Mouse (Mus musculus): ENCODE measurements around the gene Tpt1.

- TF ChIP-seq CTCF (conservative IDR thresholded peaks at IDR 0.05 in 1 of 2, IDR thresholded peaks at IDR 0.05 in 1 of 2; ENCODE audit: low read depth in 2 of 2, low read length in 2 of 2) (no peak), BHLHE40 (IDR thresholded peaks at IDR 0.05; ENCODE audit: low read depth, low read length) (no peak), USF1 (IDR thresholded peaks at IDR 0.05; ENCODE audit: low read depth, low read length) (no peak), ZC3H11A (IDR thresholded peaks at IDR 0.05; ENCODE audit: low read depth, low read length) (no peak), POLR2A (IDR thresholded peaks at IDR 0.05; ENCODE audit: low read depth, low read length) (no peak), CHD2 (IDR thresholded peaks at IDR 0.05; ENCODE audit: low read length) (no peak), ETS1 (conservative IDR thresholded peaks at IDR 0.05; ENCODE audit: low read depth, low read length) (no peak), MEF2A (IDR thresholded peaks at IDR 0.05; ENCODE audit: borderline replicate concordance, low read depth, low read length) (no peak), PAX5 (IDR thresholded peaks at IDR 0.05; ENCODE audit: low read length) (no peak), EP300 (IDR thresholded peaks at IDR 0.05; ENCODE audit: low read length) (no peak), ZMIZ1 (IDR thresholded peaks at IDR 0.05; ENCODE audit: low read depth, low read length) (no peak), MXI1 (IDR thresholded peaks at IDR 0.05; ENCODE audit: low read depth, low read length) (no peak), ELF1 (IDR thresholded peaks at IDR 0.05; ENCODE audit: low read depth, low read length) (no peak), UBTF (IDR thresholded peaks at IDR 0.05; ENCODE audit: low read depth, low read length) (no peak)
Measured at GRCm38 (mm10) chr14:75809931-75810330, 35.0 kb upstream of the Tpt1 start.

Data from CH12.LX (cell line).